Mouse (Mus musculus): ENCODE measurements around the gene Fdx1l.

The Fdx1l gene

DNA sequence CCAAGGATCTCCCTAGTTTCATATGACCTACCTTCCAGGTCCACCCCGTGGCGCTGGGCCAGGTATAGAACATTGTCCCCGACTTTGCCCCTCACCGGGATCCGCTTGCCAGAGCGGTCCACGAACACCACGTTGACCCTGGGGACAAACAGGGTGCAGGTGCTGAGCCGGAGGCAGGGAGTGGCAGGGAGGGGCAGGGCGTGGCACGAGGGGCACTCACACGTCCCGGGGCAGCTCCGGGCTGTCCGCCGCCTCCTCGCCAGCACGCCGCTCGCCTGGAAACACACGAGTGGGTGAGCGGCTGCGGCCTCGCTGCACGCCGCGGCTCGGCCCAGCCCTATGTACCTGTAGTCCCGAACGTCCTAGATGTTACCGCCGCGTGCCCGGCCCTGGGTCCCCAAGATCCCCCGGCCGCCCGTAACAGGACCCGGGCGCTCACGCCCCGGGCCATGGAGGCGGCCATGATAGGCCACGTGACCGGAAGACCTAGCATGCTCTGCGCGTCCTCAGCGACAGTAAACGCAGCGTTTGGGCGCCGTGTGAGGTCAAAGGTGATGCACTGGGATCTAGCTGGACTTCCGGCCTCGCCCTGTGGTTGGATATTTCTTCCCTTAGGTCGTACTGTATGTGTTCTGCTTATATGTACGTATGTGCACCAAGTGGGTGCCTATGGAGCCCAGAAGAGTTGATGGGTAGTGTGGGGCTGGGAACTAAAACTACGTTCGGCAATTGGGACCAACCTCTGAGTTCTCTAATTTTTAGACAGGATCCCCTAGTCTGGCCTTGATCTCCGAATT lies at the start of gene Fdx1l, which contains the start of gene Gm49373:
Fdx1l (minus strand) TSS at position 571 of the 797 bp plus-strand sequence.
Gm49373 (minus strand) TSS at position 53 of the 797 bp plus-strand sequence.
- peak; percentile 78 to 83 for DNase-seq

DNA sequence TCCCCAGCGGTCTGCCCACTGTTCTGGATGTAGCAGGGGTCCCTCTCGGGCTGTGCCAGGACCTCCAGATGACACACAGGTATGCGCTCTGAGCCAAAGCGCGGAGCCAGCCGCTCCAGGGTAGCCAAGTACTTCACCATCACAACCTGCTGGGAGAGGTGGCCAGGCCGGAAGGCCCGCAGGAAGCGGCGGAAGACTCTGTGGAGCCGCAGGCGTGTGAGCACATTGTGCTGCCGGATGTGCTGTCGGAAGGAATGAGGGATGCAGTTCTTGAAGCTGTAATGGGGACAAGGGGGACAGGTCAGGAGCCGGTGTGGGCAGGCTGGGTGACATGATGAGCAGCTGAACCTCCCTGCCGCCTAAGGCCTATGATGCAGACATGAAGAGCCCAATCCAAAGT lies 48.1 kb upstream of the Fdx1l start:
- DNase-seq, result no peak

DNA sequence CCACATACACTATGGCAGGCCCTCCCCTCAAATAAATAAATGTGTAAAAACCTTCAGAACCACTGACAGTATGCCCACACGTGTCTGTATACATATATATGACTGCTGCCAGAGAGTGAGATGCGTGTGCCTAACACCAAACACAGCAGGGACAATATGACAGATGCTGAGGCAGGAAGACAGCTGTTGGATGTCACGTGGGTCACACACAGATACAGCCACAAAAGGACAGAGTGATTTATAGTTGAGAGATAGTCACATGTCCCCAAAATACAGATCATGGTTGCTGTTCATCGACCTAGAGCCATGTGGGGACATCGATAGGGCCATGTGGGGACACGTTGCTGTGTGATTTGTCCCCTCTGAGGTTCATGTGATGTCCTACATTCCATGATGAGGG lies 43.7 kb upstream of the Fdx1l start:
- DNase-seq, result no peak

DNA sequence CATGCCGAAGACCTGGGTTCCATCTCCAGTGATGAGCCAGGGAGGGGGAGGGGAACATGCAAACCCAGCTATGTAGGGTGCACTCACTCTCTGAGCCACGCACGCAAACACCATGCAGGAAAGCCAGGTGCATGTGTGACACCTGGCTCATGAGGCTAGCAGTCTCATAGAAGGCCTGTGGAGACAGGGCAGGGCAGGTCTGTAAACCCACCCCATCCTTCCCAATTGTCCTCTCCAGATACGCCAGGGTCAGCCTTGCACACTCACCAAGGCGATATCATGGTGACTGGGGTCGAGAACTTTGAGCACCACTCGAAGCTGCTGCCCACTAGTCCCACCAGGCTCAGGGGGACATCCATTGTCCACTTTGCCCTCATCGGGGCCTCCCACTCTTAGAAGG lies 41.7 kb upstream of the Fdx1l start:
- no peak for DNase-seq

DNA sequence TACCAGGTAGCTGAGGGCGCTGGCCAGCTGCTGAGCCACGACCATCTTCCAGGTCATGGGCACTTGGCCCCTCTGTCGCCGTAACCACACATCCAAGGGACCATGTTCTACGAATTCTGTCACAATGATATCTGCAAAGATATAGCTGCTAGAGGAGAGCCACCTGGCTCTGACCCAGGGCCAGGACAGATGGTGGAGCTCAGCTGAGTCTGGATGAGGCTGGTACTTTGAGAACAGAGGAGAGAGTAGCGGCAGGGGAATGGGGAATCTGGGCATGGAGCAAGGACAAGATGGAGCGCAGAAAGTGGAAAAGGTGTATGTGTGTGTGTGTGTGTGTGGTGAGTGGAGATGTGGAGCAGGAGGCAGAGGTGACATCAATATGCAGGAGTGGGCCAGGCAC lies 40.8 kb upstream of the Fdx1l start:
- no peak for DNase-seq

DNA sequence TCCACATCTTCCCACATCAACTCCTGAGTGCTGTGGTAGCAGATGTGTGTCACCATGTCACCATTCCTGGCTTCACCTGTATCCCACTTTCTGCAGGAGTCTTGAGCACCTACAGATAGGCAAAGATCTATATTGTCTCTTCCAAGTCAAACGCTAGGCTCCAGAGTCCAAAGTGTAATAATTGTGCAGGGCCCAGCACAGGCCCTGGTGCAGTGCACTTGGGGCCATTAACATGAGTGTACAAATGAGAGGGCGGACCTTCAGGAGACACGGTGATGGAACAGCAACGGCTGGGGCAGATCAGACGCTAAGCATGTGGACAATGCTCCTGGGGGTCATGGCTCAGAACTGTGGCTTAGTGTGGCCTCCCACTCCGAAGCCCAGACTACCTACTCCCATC lies 40.3 kb upstream of the Fdx1l start:
- no peak for DNase-seq

DNA sequence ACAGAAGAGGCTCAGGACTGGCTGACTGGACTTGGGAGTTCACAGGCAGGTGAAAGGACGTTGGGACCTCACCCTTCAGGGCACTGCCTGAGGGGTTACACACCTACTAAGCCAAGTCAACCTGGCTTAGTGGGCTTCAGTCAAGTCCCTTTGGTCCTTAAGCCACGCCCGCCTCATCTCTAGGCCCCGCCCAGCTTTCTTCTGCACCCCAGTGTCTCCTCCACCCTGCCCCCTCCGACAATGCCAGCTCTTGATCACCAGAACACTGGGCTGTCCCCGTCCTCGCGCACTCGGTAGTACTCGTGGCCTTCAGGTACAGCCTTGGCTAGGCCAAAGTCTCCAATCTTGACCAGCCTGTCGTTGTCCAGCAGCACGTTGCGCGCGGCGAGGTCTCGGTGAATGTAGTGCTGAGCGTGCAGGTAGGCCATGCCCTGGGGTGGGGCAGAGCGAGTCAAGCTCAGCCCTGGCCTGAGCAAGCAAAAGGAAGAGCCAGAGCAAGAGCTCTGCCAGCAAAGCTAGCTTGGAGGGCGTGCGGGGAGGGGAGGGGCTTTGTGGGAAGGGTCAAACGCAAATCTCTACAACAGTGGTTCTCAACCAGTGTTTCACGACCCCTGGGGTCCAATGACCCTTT lies 34.3 kb upstream of the Fdx1l start:
- no peak for DNase-seq

DNA sequence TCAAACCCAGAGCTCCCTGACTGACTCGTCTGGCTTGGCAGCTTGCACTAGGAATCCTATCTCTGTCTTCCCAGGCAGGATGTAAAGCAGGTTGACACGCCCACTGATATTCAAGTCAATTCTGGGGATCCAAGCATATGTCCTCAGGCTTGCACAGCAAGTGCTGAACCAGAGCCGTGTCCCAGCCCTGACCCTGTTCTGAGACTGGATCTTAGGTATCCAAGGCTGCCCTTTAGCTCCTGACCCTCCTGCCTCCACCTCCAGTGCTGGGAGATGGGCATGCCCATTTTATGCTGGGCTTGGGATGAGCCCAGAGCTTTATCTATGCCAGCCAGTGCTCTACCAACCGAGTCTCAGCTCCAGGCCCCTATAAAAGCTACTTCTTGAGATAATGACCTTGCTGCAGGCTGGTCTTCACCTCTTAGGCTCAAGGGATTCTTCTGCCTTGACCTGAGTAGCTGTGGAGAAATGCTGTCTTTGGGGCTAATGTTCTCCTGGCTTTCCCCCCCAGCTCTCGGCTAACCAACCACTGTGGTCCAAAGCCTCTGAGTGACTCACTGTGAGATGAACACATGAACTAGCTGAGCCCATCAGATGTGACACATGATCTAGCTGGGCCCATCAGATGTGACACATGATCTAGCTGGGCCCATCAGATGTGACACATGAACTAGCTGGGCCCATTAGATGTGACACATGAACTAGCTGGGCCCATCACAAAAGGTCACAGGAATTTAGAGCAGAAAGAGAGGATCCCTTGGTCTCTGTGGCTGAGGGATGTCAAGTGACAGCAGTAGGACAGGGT lies 32.5 kb upstream of the Fdx1l start:
- no peak for DNase-seq

DNA sequence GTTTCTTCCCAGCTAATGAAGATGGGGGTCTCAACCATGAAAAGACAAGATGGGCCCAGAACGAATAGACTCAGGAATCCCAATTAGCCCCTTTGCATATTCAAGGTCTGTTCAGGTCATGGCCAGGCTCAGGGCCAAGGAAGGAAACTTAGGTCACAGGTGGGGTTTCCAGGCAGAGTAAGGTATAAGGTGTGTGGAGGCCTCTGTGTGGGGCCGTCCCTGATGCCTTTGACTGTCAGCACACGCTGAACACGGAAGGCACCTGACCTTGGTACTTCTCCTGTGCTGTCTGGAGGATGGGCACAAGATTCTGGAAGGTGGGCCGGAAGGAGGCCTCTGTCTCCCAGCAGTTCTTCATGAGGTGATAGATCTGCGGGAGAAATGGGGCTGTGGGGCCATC lies 31.4 kb upstream of the Fdx1l start:
- DNase-seq, result no peak

DNA sequence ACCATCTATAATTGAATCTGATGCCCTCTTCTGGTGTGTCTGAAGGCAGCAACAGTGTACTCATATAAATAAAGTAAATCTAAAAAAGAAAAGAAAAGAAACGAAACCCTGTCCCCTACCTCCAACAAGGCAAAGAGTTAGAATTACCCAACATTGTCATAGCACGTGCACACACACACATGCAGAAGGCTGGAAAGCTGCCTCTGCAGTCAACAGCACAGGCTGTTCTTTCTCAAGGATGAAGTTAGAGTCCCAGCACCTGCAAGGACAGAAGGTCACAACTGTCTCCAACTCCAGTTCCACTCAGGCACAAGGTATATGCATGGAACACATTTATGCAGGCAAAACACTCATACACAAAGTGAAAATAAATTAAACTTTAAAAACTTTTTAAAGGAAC lies 28.7 kb upstream of the Fdx1l start:
- no peak for DNase-seq

DNA sequence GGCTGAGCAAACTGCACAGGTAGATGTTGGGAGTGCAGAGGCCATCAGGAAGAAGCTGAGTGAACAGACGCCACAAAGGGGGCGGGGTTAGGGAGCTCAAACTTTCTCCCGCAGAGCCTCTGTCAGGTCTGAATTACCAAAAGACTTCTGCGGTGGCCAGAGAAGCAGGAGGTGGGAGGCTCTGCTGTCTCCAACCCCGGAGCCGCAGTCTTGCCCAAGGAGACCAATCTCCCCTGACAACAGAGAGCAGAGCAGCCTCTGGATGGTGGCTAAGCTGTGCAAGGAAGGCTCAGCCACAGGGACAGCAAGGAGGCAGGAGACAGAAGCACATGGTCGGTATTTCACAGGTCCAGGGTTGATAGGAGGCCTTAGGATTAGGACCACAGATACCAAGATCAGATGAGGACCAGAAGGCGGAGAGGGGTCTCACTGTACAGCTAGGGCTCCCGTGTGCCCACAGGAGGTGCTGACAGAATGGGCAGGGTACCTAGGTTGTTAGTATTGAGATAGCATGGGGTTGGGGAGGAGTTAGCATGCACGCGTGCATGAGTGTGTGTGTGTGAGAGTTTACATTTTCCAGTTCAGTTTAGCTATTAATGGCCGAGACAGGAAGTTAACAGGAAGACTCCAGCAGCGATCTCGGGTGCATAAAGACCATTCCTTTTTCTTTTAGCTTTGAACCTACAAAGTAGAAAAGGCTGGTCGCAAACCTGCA lies 27.2 kb upstream of the Fdx1l start:
- DNase-seq, result no peak

DNA sequence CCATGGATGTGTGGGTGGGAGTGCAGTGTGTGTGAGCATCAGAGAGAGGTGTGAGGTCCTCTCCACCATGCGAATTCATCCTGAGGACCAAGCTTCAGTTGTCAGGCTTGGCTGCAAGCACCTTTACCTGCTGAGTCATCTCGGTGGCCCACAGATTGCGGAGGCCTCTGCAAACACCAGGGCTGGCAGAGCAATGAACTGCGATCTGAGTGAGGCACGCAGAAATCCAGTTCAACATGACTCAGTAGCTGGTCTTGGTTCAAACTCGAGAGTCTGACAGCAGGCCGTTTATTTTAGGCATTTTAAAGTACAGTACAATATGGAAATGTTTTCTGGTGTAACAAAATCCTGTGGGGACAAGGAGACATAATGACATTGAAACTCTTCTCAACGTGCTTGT lies 24.4 kb upstream of the Fdx1l start:
- DNase-seq, result no peak

DNA sequence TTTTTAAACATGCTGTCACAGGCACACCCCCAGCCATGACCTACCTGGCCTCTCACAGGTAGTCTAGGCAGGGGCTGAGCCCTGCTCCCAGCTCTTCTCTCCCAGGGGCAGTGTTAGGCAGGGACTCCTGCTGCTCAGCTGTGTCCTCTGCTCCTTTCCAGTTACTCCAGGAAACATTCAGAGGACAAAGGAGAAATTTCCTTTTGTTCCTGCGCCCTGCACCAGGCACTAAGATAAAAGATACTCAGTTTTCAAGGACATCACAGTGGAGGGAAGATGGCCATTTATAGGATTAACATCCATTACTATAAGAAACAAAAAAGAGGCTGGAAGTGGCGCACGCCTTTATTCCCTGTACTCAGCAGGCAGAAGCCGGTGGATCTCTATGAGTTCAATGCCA lies 22.5 kb upstream of the Fdx1l start:
- DNase-seq, result no peak

DNA sequence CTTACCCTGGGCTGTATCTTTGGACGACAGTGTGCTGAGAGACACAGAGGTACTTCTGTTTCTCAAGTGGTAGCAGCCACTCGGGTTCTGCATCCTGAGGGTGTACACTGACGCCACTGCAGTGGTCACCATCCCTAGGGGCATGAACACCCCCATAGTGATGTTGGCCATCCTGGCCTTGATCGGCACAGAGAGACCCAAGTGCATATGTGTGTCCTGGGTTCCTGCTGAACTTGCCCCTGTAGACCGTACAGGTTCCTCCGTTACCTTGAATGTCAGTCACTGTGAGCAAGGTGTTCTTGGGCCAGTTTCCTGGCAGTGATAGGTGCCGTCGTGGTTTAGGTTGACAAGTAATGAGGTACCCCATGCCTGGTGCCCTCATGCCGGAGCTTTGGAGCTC lies 20.0 kb upstream of the Fdx1l start:
- no peak for DNase-seq

DNA sequence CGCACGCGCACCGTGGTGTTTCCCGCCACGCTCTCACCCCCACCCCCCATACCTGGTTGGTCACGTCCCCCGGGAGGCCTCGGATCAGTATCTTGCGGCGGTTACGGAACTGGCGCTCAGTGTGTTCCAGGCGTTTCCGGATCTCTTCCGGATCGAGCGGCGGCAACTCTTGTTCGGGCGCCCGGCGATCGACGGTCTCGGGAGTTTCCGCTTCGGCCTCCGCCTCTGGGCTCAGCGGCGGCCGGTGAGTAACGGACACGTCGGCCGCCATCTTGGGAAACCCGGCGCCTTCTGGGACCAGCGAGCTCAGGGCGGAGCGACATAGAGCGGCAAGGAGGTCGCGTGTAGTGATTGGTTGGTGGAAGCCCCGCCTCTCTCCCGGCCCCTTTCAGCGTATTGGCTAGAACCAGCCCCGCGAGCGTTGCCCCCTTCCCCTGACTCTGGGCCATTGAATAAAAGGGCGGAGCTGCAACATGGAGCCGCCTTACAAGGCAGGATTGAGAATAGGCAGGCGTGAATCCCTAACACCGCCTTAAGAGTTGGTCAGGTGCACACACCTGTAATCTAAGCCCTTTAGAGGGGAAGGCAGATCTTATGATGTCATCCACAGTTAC lies 18.4 kb upstream of the Fdx1l start, which contains the start of the genes Gm38431 and Raver1:
Gm38431 (minus strand) TSS at position 291 of the 614 bp plus-strand sequence.
Raver1 (minus strand) TSS at position 302 of the 614 bp plus-strand sequence.
- peak; percentile 96 to 98 for DNase-seq

DNA sequence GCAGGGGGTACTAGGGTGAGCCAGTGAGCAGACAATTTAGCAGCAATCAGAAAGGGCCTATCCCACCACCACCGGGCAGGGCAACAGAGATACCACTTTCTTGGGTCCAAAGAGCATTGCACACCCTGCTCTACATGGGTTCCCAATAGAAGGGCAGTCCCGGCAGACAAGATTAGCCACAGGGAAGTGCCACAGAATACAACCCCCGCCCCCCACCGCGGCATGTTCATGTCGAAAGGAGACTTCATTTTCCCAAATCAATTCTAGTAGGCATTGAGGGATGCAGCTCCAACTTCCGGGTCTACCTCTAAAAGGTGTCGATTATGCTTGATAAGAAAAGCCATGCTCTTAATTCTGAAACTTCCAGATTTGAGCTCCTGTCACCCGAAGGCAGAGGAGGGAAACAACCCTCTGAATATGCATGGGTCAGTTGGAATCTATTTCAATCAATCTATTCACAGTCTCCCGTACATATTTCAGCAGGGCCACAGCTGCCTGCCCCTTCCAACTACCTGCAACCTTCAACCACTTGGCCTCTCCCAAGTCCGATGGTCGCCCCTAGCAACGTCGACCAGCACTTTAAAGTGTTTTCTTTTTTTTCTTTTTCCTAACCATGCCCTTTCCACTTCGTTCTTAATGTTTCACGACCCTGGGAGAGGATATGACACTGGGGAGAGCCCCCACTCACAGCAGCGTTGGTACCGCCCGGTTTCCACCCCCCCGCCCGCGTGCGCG lies 17.7 kb upstream of the Fdx1l start:
- no peak for DNase-seq

DNA sequence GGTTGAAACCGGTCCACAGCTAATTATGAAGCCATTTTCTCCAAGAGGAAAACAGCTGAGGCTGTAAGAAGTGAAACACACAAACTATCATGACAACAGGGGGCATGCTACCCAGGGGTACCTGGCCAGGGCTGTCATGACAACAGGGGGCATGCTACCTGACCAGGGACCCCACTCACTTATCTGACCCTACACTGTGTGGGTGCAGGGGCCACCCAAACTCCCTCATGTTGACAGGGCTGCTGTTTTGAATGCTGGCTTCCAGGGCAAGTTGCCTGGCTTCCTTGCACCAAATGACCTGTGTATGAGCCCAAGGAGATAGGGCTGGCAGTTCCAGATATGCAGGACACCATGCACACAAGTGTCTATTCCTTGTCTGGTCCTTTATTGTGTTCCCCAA lies 17.1 kb upstream of the Fdx1l start:
- no peak for DNase-seq

DNA sequence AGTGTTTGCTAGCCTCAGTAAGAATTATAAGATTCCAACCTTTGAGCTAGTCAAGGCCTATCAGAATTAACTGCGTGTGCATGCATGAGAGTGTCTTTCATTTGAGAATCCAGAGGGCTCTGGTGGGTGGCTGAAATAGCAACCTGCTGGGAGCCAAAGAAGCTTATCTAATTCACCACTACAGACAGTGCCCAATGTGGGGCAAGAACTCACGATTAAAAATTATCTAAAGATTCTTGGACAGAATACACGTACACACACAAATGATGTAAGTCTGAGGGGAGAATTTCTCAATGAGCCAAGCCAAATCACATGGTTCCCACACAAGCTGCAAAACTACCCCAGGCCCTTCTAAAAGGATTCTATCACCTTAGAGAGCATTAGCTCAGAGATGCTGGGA lies 9.9 kb upstream of the Fdx1l start:
- no peak for DNase-seq

DNA sequence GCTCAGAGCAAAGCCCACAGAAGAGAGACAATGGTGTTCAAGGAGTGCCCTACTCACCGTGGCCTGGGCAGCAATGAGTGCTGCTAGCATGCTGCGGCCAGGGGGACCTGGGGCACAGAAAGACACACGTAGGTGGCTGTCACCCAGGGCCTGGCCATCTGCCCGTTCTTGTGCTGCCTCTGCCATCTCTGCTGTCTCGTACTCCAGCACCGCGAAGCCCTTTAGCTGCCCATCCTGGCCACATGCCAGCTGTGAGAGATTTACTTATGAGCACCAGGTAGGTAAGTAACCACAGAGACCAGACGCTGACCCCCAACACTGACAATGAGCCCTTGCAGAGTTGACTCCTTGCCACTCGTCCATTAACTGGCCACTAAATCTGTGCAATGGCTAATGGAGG lies 7.7 kb upstream of the Fdx1l start:
- DNase-seq, result no peak

DNA sequence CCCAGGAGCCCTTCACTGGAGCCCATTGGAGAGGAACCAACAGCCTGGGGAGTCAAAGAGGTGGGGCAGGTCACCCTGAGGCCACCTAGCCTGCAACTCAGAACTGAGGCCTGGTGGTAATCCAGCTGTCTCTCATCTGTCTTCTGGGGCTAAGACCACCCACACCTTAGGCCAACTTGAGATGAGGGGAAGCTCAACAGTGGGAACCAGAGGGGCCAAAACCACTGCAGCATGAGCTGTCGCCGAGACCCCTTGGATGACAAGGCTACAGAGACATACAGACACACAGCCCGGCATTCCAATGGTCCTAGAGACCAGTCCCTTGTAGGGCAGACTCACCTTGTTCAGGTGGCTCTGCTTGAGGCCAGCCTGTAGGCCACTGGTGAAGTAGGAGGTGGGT lies 2.2 kb upstream of the Fdx1l start:
- DNase-seq, result no peak

DNA sequence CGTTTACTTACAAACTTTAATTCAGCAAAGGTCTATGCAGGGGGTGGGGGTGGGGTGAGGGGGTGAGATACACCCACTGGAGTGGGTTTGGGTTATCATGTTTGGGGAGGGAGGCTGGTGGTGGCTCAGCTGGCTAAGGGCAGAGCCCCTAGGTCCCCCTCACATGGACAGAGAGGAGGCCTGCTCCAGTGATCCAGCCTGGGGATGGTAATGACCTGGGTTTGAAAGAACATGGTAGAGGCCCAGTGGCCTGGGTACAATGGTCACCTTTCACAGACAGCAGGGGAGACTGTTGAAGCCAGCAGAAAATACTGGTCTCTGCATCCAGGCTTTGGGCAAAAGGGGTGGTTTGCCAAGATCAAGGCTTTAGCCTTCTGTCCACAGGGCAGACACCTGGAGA lies 759 bp upstream of the Fdx1l start:
- DNase-seq, result no peak

DNA sequence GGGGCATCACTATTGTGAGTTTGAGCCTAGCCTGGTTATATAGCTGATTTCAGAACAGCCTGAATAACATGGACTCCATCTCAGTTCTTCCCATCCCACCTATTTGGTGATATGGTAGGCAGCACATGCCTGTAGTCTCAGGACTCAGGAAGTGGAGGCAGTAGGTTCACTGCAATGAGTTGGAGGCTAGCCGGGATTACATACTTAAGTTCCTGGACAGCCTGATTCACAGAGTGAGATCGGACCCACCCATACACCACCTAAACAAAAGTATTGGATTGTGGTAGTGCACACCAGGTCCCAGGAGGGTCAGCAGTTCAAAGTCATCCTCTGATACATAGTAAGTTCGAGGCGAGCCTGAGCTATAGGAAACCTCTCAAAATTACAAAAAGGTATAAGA lies 773 bp downstream of the Fdx1l start:
- no peak for DNase-seq
